Mouse (Mus musculus): ENCODE measurements around the gene Akap2.

Gene Akap2

GRCm38 (mm10) chr4:57717354-57717753, at the start of gene Akap2:
Gene Akap2 (plus strand): TSS chr4:57717657.
- in situ Hi-C loops (cut with MboI; ENCODE audit: low sequenced_read_pairs): no loop called here

GRCm38 (mm10) chr4:57670813-57671469, 46.5 kb upstream of the Akap2 start:
- in situ Hi-C loops (cut with MboI; ENCODE audit: low sequenced_read_pairs): loop anchor here (10.0 kb wide), 2 partner anchors 124 to 214 kb away; no protein-coding TSS in a partner anchor

- in situ Hi-C loops (cut with MboI; ENCODE audit: low sequenced_read_pairs): loop anchor here (10.0 kb wide), 2 partner anchors 122 to 212 kb away; no protein-coding TSS in a partner anchor
These were observed 44.9 kb upstream of the Akap2 start for GRCm38 (mm10) chr4:57672541-57672940.

GRCm38 (mm10) chr4:57672996-57673906, 44.2 kb upstream of the Akap2 start:
- in situ Hi-C loops (cut with MboI; ENCODE audit: low sequenced_read_pairs): loop anchor here (10.0 kb wide), 2 partner anchors 122 to 212 kb away; no protein-coding TSS in a partner anchor

- in situ Hi-C loops (cut with MboI; ENCODE audit: low sequenced_read_pairs): loop anchor here (10.0 kb wide), 2 partner anchors 120 to 210 kb away; no protein-coding TSS in a partner anchor
These were observed 43.1 kb upstream of the Akap2 start for GRCm38 (mm10) chr4:57674351-57674750.

- in situ Hi-C loops (cut with MboI; ENCODE audit: low sequenced_read_pairs): loop anchor here (10.0 kb wide), 2 partner anchors 119 to 209 kb away; no protein-coding TSS in a partner anchor
These were observed 42.1 kb upstream of the Akap2 start for GRCm38 (mm10) chr4:57675387-57675786.

- in situ Hi-C loops (cut with MboI; ENCODE audit: low sequenced_read_pairs): loop anchor here (10.0 kb wide), 2 partner anchors 117 to 207 kb away; no protein-coding TSS in a partner anchor
These were observed 39.5 kb upstream of the Akap2 start for GRCm38 (mm10) chr4:57677916-57678315.

- in situ Hi-C loops (cut with MboI; ENCODE audit: low sequenced_read_pairs): loop anchor here (10.0 kb wide), 2 partner anchors 116 to 206 kb away; no protein-coding TSS in a partner anchor
These were observed 38.4 kb upstream of the Akap2 start for GRCm38 (mm10) chr4:57678991-57679457.

GRCm38 (mm10) chr4:57680186-57680585, 37.3 kb upstream of the Akap2 start:
- in situ Hi-C loops (cut with MboI; ENCODE audit: low sequenced_read_pairs): no loop called here

GRCm38 (mm10) chr4:57681511-57681910, 35.9 kb upstream of the Akap2 start:
- in situ Hi-C loops (cut with MboI; ENCODE audit: low sequenced_read_pairs): no loop called here

- in situ Hi-C loops (cut with MboI; ENCODE audit: low sequenced_read_pairs): no loop called here
These were observed 35.1 kb upstream of the Akap2 start for GRCm38 (mm10) chr4:57682341-57682740.

- in situ Hi-C loops (cut with MboI; ENCODE audit: low sequenced_read_pairs): no loop called here
These were observed 34.5 kb upstream of the Akap2 start for GRCm38 (mm10) chr4:57682944-57683343.

- in situ Hi-C loops (cut with MboI; ENCODE audit: low sequenced_read_pairs): no loop called here
These were observed 32.7 kb upstream of the Akap2 start for GRCm38 (mm10) chr4:57684676-57685215.

GRCm38 (mm10) chr4:57686736-57687135, 30.7 kb upstream of the Akap2 start:
- in situ Hi-C loops (cut with MboI; ENCODE audit: low sequenced_read_pairs): no loop called here

GRCm38 (mm10) chr4:57687583-57687982, 29.9 kb upstream of the Akap2 start:
- in situ Hi-C loops (cut with MboI; ENCODE audit: low sequenced_read_pairs): no loop called here

GRCm38 (mm10) chr4:57688131-57688530, 29.3 kb upstream of the Akap2 start:
- in situ Hi-C loops (cut with MboI; ENCODE audit: low sequenced_read_pairs): no loop called here

- in situ Hi-C loops (cut with MboI; ENCODE audit: low sequenced_read_pairs): no loop called here
These were observed 27.5 kb upstream of the Akap2 start for GRCm38 (mm10) chr4:57690001-57690400.

- in situ Hi-C loops (cut with MboI; ENCODE audit: low sequenced_read_pairs): no loop called here
These were observed 26.7 kb upstream of the Akap2 start for GRCm38 (mm10) chr4:57690805-57691204.

GRCm38 (mm10) chr4:57694356-57695136, 22.9 kb upstream of the Akap2 start:
- in situ Hi-C loops (cut with MboI; ENCODE audit: low sequenced_read_pairs): no loop called here

GRCm38 (mm10) chr4:57696955-57697354, 20.5 kb upstream of the Akap2 start:
- in situ Hi-C loops (cut with MboI; ENCODE audit: low sequenced_read_pairs): no loop called here

All from CH12F3 (cell line).